Mouse (Mus musculus) CH12.LX (cell line): ENCODE measurements around the gene Snrpg.

Source experiments
- CHD2 ChIP-seq: IDR thresholded peaks from 2 replicates; pipeline ENCODE4 v1.6.1; 2011; ENCODE audit warnings: low read length, improper control_type of control experiment
- CTCF ChIP-seq, 2 experiments: IDR thresholded peaks in 1 of 2; conservative IDR thresholded peaks in 1 of 2; 2 replicates each; pipeline ENCODE4 v1.5.1; 2011 to 2012; ENCODE audit warnings: low read depth in 2 of 2, low read length in 2 of 2, improper control_type of control experiment in 1 of 2, inconsistent platforms in 1 of 2, mild to moderate bottlenecking in 1 of 2, moderate library complexity in 1 of 2
- E2F4 ChIP-seq: IDR thresholded peaks from 2 replicates; pipeline ENCODE4 v1.6.1; 2011; ENCODE audit warnings: low read depth, low read length, improper control_type of control experiment; ENCODE audit not compliant: insufficient replicate concordance
- EP300 ChIP-seq: IDR thresholded peaks from 2 replicates; pipeline ENCODE4 v1.6.1; 2011; ENCODE audit warnings: low read length, improper control_type of control experiment
- MAFK ChIP-seq: IDR thresholded peaks from 2 replicates; pipeline ENCODE4 v1.6.1; 2011; ENCODE audit warnings: low read length, improper control_type of control experiment; ENCODE audit not compliant: insufficient replicate concordance
- MYC ChIP-seq: IDR thresholded peaks from 2 replicates; pipeline ENCODE4 v1.6.1; 2011; ENCODE audit warnings: low read depth, mild to moderate bottlenecking, improper control_type of control experiment, low read length
- NELFE ChIP-seq: IDR thresholded peaks from 2 replicates; pipeline ENCODE4 v1.6.1; 2011; ENCODE audit warnings: low read depth, low read length, improper control_type of control experiment
- NRF1 ChIP-seq: IDR thresholded peaks from 2 replicates; pipeline ENCODE4 v1.6.1; 2014; ENCODE audit warnings: low read depth, mild to moderate bottlenecking, inconsistent platforms, low read length, improper control_type of control experiment, moderate library complexity
- POLR2A ChIP-seq: IDR thresholded peaks from 2 replicates; pipeline ENCODE4 v1.6.1; 2011; ENCODE audit warnings: low read depth, mild to moderate bottlenecking, improper control_type of control experiment, low read length
- POLR2AphosphoS2 ChIP-seq: IDR thresholded peaks from 2 replicates; pipeline ENCODE4 v1.6.1; 2011; ENCODE audit warnings: low read depth, low read length, improper control_type of control experiment
- SMC3 ChIP-seq: IDR thresholded peaks from 2 replicates; pipeline ENCODE4 v1.6.1; 2011; ENCODE audit warnings: low read depth, low read length, improper control_type of control experiment
- TBP ChIP-seq: conservative IDR thresholded peaks from 2 replicates; pipeline ENCODE4 v1.6.1; 2011; ENCODE audit warnings: low read depth, low read length, improper control_type of control experiment
- USF1 ChIP-seq: IDR thresholded peaks from 2 replicates; pipeline ENCODE4 v1.6.1; 2014; ENCODE audit warnings: low read depth, mild to moderate bottlenecking, inconsistent platforms, low read length, improper control_type of control experiment
- ZMIZ1 ChIP-seq: IDR thresholded peaks from 2 replicates; pipeline ENCODE4 v1.6.1; 2012; ENCODE audit warnings: low read depth, mild to moderate bottlenecking, inconsistent platforms, low read length, improper control_type of control experiment

DNA sequence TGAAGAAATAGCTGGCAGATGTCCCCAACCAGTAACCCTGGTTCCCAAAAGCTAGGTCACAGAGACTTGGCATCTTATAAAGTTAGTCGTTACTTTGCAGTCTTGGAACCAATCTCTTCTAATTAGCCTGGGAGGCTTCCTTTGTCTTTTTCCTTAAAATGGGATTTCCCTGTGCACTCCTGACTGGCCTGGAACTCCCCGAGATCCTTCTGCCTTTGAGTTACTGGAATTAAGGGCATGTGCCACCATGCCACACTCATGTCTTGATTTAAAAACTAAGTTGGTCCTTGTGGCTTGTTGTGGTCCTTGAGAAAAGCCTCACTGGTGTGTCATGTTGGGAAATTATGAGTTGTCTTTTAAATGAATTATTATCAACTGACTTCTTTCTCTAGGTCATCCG lies 7.2 kb downstream of the Snrpg start:
- TF ChIP-seq E2F4 (no peak), CTCF (conservative IDR thresholded peaks at IDR 0.05 in 1 of 2, IDR thresholded peaks at IDR 0.05 in 1 of 2; ENCODE audit: low read depth in 2 of 2, low read length in 2 of 2) (no peak), EP300 (no peak), POLR2AphosphoS2 (no peak), CHD2 (no peak), POLR2A (no peak), SMC3 (no peak), NRF1 (no peak), MYC (no peak), TBP (no peak), USF1 (no peak), NELFE (no peak), ZMIZ1 (no peak), MAFK (no peak)
